Mouse (Mus musculus) liver, adult (tissue): ENCODE data around the gene Gm17416.

Experiments
- GATA4 ChIP-seq: IDR thresholded peaks from 2 replicates; pipeline ENCODE4 v1.6.1; 2014; ENCODE audit warnings: mild to moderate bottlenecking, low read length; ENCODE audit not compliant: insufficient replicate concordance

Gene Gm17416

DNA sequence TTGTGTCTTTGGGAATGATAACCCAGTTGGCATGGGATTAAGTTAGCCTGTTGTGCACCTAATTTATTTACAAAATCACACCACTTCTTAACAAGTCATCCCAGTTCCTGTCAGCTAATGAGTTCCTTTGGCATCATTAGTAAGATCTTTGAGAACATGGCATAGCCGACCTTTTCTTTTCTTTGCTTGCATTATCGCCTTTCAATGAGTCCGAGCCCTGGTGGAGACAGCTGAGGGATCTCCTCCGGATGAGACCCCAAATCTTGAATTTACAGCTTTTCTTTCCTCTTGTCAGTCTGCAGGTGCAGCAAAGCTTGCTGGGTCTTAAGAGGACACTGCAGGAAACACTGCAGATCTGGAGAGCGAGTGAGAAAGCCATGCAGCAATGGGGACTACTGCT is at the start of gene Gm17416:
TSS of gene Gm17416 (plus strand) at position 301 of the 400 bp plus-strand sequence.
- no peak for TF ChIP-seq GATA4

DNA sequence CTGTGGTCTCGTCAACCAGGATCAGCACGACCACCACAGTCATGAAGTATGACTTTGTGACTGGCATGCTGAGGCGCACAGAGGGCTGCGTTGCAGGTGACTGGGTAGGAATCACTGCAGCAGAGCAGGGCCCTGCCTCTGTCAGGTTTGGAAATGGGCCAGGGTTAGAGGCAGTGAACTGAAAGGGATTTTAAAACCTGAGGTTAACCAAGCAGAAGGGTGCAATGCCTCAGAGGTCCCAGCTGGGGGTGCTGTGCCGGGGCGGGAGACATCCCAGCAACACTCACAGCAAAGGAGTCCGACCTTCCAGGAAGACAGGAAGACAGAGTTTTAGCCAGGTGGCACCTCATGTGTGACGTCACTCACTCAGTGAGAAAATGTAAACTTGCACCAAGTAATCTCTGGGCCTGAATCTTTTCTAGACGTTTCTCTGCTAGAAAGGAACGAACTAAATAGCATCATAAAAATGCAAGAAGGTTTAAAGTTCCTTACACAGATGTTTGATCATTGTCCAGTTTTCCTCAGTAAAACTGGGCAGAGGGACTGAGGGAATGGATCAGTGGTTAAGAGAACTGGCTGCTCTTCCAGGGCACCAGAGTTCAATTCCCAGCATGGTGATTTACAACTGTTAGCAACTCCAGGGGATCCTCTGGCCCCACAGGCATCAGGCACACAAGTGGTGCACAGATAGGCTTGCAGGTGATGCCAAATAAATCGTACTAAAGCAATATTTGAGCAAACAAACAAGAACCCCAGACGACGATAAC is 29.0 kb upstream of the Gm17416 start, which contains the start of gene Defb29:
TSS of gene Defb29 (minus strand) at position 155 of the 767 bp plus-strand sequence.
- no peak for TF ChIP-seq GATA4

DNA sequence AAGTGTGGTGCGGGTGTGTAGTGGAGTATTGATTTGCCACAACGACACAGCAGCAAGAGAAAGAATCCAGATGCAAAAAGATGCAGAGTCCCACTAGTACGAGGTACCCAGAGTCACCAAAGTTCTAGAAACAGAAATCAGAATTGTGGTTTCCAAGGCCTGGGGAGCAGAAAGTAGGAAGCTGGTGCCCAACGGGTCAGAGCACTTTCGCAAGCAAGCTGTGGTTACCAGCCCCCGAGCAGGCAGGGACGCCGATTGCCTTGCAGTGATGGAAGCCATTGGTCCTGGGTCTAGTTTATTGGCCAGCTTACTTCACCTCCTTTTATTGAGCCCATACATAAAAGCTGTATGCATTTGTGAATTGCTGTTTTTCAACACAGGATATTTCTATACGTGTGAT is 27.2 kb upstream of the Gm17416 start:
- no peak for TF ChIP-seq GATA4

DNA sequence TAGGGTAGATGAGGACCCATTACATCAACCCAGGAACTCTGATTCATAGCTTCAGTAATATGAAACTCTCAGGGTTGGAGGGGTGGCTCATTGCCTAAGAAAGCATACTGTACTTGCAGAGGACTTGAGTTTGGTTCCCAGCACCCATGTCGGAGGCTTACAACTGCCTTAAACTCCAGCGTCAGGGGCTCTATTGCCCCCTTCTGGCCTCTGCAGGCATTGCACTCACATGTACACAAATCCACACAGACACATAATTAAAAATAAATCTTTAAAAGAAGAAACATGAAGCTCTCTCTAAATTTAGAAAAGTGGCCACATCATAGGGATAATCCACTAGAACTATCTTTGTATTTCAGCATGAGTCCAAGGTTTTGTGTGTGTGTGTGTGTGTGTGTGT is 26.2 kb upstream of the Gm17416 start:
- no peak for TF ChIP-seq GATA4

DNA sequence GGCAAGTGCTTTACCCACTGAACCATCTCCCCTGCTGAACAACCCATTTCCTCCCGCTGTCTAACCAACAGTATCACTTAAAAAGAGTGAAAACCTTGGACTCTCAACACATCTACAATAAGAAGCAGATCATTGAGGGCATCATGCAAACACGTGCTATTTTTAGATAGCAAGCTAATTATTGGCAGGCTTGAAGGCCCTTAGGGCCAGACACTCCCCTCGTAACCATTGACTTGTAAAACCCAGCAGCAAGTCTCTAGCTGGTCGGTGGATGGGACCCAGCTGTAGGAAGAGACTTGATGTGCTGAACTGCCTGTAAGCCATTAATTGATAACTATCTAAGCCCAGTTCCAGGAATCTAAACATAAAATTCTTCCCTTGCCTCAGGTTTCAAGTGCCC is 25.7 kb upstream of the Gm17416 start:
- no peak for TF ChIP-seq GATA4

DNA sequence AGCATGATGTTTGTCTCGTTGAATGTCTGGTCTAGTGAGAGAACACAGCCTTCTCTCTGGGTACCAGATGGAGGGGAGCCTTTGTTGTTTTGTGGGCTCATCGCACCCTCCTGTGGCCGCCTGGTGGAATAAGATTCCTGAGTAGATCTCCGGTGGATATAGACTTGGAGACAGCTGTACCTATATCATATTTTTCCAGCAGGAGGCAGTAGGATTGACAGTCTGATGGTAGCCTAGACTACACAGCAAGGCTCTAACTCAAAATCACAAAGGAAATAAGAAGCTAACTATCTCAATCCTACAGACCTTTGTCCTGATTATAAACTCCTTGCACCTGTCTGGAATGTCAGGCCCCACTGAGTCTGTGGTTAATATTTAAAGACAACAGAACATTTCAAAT is 24.4 kb upstream of the Gm17416 start:
- TF ChIP-seq GATA4 = no peak

DNA sequence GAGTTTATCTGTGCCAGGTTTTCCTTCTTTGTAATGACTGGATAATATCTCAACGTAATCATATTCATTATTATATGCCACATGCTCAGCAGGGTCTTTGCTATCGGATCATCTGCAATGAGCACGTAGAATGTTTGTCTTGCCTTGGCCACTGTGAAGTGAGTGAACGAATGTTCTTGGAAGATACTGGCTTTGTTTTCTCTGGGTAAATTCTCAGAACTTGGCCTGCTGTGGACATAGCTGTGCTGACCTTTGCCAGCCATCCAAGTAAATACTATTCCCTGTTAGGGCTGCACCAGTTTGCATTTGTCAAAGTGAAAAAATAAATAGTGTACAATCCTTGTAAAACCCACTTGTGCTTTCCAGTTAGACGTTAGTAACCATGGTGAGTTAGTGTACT is 21.0 kb upstream of the Gm17416 start:
- no peak for TF ChIP-seq GATA4

DNA sequence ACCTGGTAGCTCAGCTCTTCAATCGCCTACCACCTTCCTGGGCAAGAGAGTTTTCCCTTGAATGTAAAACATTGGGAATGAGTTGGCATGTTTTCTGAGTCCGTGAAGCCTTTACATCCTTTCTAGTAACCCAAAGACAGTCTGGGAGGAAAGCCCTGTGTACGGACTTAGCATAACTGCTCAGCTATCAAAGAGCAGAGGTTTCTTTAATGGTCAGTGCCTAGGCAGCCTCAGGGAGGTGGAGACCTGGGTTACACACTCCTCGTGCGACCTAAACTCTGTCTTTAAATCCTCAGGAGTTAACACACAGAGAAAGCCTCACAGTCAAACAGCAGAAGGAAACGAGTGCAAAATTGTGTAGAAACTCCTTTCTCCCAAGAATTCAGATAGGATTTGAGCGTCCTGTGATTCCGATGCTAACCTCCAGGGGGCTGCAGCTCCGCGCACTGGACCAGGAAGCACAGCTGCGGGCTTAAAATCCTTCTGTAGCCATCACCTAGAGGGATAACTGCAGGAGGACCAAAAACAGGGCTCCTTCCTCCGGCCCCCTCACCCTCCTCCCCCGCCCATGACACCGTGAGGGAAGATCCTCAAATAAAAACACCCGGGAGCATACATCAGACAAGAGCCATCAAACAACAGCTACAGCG is 15.2 kb upstream of the Gm17416 start:
- no peak for TF ChIP-seq GATA4

DNA sequence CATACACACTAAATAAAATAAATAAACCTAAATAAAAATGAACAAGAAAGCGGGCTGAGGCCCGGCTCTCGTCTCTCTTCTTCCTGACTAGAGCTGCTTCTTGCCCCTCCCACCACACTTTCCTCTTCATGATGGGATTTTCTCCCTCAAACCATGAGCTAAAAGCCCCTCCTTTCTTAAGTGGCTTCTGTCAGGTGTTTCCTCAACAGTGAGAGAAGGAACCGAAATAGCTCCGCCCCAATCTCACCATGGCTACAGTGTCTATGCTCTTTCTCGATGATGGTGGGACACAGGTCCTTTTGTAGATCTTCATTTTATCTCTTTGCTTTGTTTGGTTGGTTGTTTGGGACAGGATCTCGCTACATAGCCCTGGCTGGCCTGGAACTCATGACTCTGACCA is 12.5 kb upstream of the Gm17416 start:
- TF ChIP-seq GATA4 = no peak

DNA sequence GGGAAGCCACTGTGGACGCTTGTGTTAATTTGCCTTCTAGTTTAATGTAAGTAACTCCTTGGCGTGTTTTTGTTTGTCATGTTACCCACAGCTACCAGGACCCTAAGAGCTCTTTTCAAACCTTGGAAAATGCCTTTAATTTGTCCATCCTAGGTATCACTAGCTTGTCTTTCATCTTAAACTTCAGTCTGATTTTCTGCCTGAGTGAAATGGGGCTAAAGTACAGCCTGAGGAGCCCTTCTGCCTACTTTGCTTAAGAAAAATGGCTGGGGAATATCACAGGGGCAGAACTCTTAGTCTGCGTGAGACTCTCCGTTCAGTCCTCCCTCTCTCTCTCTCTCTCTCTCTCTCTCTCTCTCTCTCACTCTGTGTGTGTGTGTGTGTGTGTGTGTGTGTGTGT is 743 bp downstream of the Gm17416 start:
- TF ChIP-seq GATA4 = no peak

DNA sequence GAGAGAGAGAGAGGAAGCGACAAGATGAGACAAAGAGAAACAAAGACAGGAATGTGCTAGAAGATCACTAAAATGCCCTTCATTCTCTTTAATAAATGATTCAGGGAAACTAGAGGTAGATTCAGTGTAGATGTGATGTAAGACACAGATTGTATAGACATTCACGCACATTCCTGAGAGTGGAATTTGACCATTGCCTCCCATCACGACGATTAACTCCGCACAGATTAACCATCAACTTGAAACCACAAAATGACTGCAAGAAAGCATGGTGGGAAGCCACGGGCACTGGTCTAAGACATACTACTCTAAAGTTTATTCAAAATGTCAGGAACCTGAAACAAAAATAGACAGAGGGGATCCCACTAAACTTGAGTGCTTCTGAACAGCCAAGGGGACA is 1.2 kb downstream of the Gm17416 start:
- no peak for TF ChIP-seq GATA4

DNA sequence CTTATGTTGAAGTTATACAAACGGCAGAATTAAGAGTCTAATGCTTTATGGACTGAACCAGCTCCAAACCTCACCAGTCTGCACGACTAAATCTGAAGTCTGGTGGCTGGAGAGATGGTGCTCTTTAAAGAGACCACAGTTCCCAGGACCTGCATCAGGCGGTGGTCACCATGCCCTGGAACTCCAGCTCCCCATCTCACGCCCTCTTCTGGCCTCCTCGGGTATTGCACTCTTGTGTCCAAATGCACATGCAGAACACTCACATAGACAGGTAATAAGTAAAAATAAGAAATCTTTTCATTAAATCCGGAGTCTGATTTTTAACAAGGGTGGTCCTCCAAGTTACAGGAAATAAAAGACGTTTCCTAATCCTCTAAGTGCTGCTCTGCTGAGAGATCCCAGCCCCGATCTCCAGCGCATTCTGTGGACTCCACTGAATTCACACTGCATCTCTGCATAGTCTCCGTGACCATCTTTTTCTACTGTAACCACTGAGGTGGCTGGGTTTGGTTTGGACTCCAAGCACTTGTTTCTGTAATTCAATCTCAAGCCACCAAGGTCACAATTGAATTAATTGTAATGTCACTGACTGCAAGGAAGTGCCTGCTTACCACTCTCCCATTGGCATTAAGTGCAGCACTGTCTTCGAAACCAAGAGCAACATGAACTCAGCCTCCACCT is 3.1 kb downstream of the Gm17416 start, which contains the start of gene Defb21:
TSS of gene Defb21 (plus strand) at position 631 of the 681 bp plus-strand sequence.
- TF ChIP-seq GATA4 = no peak

DNA sequence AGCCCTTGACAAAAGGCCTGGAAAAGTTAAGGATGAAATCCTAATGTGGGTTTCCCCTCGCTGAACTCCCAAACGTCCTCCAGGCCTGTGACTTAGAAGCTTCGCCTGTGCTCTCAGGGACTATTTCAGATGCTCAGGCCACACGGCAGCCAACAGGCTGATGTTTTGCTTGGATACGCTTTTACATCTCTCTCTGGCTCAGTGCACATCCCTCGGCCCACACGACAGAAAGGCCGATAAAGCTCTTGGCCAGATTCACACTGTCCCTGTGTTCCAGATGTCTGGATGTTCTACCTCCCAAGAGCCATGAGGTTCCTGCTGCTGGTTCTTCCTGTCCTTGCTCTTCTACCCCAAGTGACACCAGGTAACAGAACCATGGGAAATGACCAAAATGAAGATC is 4.3 kb downstream of the Gm17416 start:
- no peak for TF ChIP-seq GATA4

DNA sequence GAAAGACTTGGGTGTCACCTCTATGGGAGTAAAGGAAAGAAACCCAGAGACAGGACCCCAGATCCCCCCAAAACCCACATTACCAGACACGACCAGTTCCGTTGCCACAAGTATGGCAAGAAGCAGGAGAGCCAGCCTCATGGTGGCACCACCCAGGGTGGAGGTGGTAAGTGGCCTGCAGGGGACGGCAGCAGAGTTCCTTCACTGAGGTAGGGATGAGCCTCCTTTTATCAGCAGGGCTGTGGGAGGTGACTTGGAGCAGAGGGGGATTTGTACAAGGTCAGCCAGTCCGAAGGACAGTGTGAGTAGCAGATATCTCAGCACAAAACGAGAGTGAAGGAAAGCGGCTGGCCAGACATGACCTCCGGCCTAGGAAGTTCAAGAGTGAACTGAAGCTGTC is 11.0 kb downstream of the Gm17416 start, which contains the start of gene Defb19:
TSS of gene Defb19 (minus strand) at position 206 of the 400 bp plus-strand sequence.
- TF ChIP-seq GATA4 = no peak

DNA sequence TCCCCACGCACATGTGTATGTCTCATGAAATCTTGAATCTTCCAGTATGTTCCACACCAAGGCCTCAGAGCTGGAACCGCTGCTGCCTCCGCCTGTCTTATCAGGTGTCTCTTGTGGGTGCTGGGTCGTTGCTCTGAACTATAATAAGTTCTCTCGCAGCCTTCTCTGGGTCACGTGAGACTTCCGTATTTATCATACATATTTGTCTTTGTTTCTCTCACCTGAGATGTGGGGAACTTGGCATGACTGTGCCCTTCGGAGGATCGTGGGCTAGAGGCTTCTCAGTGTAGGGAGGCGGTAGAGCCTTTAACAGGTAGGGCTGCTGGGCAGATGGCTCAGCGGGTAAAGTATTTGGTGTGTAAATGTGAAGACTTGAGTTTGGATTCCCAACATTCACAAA is 11.5 kb downstream of the Gm17416 start:
- TF ChIP-seq GATA4 = no peak
